Mouse (Mus musculus): ENCODE data around the gene Asic1.

Gene Asic1

GRCm38 (mm10) chr15:99701999-99702900 lies 32.1 kb downstream of the Asic1 start, which contains the start of gene Smarcd1:
TSS of gene Smarcd1 (plus strand) at chr15:99702129.
- DNase-seq (ENCODE audit: low spot score), result peak; percentile 95

GRCm38 (mm10) chr15:99703104-99703503 lies 32.9 kb downstream of the Asic1 start:
- DNase-seq (ENCODE audit: low spot score), result no peak

- DNase-seq (ENCODE audit: low spot score), result no peak
These were observed 33.5 kb downstream of the Asic1 start for GRCm38 (mm10) chr15:99703676-99704040.

DNA sequence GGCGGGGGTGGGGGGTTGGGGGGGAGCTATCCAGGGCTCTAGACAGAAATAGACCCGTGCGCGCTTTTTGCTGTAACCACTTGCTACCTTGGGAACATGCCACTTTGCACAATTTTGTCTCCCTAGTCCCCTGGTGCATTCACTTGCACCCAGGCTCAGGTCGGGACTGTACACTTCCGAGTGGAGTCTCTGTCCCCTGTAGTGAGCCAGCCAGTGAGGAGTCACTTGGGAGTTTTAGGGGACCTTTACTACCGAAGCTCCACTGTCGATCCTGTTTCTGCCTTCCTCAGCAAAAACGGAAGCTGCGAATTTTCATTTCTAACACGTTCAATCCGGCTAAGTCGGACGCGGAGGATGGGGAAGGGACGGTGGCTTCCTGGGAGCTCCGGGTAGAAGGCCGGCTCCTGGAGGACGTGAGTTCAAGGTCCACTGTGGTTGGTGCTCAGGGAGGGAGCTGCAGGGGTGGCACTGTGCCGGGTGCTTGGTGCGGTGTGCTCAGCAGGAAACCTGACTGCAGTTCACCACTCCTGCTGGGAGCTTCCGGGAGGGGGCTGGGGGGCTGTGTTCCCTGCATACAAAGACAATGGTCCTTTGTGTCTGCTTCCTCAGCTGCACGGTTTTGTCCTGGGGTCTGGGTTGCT lies 34.0 kb downstream of the Asic1 start:
- no peak for DNase-seq (ENCODE audit: low spot score)

- DNase-seq (ENCODE audit: low spot score), result no peak
These were observed 34.7 kb downstream of the Asic1 start for GRCm38 (mm10) chr15:99704881-99705280.

GRCm38 (mm10) chr15:99705440-99706048 lies 35.4 kb downstream of the Asic1 start, which contains the start of gene Gm17349:
TSS of gene Gm17349 (minus strand) at chr15:99705490.
- DNase-seq (ENCODE audit: low spot score), result peak; percentile 54

- no peak for DNase-seq (ENCODE audit: low spot score)
These were observed 38.0 kb downstream of the Asic1 start for GRCm38 (mm10) chr15:99708176-99708575.

DNA sequence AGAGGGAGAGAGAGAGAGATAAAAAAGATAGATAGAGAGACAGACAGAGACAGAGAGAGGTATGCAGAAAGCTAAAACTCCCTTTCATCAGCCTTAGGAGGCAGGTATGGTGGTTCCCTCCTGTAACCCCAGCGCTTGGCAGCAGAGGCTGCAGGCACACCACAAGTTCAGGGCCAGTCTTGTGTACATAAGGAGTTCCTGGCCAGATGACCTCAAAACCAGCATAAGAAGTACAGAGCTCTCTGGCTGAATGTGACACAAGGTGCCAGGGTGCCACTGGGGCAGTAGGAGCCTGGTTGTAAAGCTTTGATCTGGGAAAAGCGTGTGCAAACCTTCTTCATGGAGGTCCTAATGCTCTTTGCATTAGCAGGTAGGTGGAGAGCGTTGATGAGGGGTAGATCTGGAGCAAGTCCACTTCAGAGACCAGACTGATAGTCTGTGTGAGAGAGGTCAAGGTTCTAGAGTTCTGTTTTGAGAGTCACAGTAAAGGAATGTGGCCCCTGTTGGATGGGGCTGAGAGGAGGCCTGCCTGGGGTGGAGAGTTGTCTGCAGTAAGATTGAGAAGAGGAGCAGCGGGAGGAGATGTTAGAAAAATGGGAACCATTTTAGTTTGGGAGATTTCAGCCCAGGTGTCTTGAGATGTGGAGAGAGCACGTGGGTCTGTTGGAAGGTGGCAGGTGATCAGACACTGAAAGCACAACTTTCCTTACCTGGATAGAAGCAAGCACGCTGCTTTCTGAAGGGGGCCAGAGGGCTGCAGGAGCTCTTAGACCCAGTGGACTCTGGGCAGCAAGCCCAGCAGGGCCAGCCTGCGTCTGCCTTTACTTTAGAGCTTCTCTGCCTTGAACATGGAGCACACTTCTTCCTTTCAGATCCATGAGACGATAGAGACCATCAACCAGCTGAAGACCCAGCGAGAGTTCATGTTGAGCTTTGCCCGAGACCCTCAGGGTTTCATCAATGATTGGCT lies 40.3 kb downstream of the Asic1 start:
- no peak for DNase-seq (ENCODE audit: low spot score)

- no peak for DNase-seq (ENCODE audit: low spot score)
These were observed 41.3 kb downstream of the Asic1 start for GRCm38 (mm10) chr15:99711491-99711890.

DNA sequence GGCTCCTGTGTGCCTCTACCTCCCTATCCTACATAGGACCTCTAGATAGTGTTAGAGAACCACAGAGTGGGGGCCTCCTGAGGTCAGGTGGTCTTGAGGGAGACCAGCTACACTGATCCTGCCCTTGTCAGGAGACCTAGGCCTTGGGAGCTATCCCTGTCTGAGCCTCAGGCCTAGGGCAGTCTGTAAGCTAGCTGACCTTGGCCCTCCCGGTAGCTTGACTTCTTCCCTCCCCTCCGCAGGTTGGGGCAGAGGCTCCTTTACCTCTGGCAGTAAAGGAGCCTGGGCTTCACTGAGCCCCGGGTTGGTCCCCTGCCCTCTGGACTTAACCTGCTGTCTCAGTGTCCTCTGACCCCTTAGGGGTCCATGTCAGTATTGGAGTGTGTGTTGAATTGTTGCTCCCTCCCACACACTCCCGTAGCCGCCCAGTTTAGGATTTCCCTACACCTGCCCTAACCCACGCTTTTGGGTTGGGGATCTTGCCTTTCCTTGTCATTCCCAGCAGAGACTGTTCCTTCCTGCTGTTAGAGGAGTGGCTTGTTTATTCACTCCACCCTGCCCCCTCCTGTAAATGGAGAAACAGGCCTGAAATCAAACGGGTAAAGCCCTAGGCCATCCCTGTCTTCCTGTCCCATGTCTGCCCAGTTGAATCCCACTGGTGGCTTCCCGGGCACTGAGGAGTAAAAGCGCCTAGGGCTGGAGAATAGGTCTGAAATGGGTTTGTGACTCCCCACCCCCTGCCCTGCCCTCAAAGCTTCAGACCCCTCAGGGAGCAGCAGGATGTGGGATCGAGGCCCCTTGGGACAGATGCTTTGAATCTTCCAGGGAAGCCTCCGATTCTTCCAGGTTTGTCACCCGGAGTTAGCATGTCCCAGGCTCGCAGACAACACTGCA lies 42.7 kb downstream of the Asic1 start:
- no peak for DNase-seq (ENCODE audit: low spot score)

GRCm38 (mm10) chr15:99713569-99713968 lies 43.4 kb downstream of the Asic1 start:
- no peak for DNase-seq (ENCODE audit: low spot score)

GRCm38 (mm10) chr15:99714206-99714605 lies 44.0 kb downstream of the Asic1 start:
- DNase-seq (ENCODE audit: low spot score), result no peak

DNA sequence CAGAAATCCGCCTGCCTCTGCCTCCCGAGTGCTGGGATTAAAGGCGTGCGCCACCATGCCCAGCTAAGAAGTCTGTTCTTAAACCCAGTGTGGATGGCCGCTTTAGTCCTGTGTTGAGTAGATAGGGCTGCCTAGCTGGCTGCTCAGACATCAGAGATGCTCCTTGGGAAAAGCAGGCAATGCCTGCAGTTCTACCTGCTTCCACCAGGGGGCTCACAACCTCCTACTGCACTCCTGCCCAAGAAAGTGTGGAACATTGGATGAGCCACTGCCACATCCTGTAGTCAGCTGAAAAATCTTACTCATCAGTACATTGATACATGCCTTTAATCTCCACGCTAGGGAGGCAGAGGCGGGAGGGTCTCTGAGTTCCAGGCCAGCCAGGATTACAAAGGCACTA lies 44.7 kb downstream of the Asic1 start:
- peak; percentile 50 for DNase-seq (ENCODE audit: low spot score)

DNA sequence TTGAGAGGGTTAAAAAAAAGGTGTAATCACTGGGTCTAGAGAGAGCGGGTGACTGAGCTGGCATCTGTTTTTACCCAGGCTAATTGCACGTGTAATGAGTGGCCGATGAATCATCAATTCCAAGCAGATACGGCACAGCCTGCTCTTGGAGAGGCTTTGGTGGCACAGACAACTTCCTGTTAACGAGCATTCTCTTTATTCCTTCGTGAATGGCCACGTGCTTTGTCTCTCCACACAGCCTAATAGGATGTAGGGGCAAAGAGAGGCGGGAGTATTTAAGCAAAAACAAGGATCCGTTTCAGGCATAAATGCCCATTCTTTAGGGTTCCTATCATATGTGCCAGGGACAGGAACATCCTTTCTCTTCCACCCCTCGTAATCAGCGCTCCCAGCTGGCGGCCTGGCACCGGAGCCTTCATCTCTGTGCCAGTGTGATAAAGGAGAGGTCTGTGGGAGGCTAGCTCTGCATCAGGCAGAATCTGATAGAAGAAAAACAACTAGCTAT lies 45.2 kb downstream of the Asic1 start:
- DNase-seq (ENCODE audit: low spot score), result no peak

DNA sequence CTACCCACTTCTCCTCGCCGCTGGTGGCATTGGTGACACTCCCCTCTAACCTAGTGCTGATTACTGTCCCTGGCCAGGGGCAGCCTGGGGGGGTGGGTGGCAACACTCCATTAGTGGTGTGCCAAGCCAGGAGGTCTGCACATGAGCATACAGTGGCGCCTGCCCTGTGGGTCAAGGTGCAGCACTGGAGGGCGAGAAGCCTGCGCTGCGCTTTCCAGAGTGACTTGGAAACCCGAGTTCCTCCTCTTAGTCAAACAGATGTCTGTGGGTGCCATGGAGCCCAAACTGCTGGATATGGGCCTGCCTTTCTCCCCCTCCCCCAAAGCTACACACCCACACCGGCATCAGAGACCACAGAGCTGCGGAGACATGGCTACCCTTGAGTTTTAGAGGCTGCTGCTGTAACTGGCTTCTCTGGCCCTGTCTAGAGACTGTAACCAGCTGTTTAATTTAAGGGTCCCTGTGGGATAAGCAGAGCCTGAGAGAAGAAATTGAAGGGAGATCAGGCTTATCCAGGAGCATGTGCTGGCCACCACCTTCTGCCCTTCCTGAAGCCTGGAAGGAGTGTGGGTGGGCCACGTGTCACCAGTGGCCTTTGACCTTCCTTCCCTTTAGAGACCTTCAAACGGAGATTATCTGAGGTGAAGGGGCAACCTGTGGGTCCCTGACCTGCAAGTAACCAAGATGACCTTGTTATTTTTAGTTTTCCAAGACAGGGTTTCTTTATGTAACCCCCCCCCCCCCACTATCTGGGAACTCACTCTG lies 46.0 kb downstream of the Asic1 start:
- no peak for DNase-seq (ENCODE audit: low spot score)

DNA sequence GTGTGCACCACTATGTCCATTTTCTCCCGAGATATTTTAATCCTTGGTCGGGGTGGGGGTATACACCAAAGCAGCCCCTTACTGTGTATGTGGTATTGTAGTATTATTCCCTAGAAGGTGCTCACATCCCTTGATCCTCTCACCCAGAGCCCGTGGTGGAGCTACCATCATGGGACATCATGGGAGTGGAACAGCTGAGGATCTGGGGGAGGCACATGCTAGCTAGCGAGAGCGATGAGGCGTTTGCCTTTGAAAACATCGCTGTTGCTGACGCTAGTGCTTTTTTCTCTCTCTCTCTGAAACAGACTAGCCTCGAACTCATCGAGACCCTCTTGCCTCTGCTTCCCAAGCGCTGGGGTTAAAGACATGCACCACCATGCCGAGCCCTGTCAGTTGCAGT lies 46.6 kb downstream of the Asic1 start:
- DNase-seq (ENCODE audit: low spot score), result no peak

DNA sequence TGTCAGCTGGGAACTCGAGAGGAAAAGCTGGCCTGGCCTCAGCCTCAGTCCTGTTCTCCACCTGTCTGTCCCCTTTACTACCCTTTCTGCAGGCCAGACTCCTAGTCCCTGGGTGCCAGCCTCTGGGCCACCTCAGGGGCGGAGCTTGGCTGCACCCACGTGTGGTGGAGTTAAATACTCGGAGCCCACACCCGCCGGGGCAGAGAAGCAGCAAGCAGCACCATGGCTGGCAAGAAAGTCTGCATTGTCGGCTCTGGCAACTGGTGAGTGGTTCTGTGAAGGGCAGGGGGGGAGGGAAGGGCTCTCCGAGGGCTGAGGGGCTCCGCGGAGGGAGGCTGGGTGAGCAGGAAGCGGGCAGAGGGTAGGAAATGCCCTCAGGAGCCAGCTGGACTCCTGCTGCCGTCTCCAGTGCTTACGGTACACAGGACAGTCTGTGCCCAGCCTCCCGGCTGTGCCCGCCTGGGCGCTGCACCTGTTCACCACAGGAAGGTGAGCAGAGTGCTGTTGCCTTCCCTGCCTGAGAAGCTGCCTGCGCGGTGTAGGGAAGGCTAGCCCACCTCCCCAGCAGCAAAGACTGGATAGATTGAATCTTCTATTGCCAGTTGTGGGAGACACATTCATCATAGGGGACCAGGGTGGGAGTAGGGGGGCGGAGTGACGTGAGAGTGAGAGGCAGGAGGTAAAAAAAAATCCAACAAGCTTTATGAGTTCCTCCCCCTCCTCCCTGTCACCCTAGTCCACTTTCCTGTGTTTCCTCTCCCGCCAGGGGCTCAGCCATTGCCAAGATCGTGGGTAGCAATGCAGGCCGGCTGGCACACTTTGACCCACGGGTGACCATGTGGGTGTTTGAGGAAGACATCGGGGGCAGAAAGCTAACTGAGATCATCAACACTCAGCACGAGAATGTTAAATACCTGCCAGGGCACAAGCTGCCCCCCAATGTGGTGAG lies 47.5 kb downstream of the Asic1 start, which contains the start of gene Gpd1:
Gpd1 (plus strand) TSS at position 130 of the 949 bp plus-strand sequence.
- DNase-seq (ENCODE audit: low spot score), result no peak

DNA sequence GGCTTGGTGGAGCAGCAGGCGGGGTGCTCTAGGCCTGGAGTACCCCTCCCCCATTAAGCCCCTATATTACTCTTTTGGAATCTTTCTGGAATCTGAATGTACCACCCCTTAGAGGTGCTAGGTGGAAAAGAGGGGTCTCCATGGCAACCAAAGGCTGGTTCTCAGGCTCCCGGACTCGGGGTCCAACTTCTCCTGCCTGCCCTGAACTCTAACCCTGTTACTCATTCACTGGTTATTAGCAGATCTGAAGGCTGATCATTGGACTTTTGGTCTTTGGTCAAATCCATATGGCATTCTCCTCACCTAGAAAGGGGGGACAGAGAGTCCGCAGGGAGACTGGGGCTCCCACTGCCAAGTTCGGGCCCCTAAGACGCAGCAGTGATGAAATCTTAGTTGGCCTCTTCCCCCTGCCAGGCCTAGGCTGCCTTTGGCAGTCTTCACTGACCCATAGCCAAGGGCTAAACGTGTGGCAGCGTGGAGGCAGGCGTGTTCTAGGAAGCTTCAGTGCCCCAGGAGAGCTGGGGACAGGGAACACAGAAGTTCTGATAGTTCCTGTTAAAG lies 48.4 kb downstream of the Asic1 start:
- no peak for DNase-seq (ENCODE audit: low spot score)
